Mouse (Mus musculus) forebrain, embryonic 11.5 days (tissue): Measurements from ENCODE around the gene Gm45837. TPM values are rescaled to one million over a fixed set of nuclear protein-coding genes. Genes with fewer than 3 reads are reported as not detected.

ENCODE experiments used
- ATAC-seq: fragments of 200-750 bp; cut with Nextera tagmentation; replicated peaks from 2 replicates; pipeline ENCODE4 v1.8.0; 2017; ENCODE audit warnings: moderate TSS enrichment; ENCODE audit not compliant: low FRiP score
- DNase-seq: peaks from one replicate; pipeline ENCODE4 v3.0.0-alpha.2; 2017; ENCODE audit warnings: low spot score
- H3K27ac ChIP-seq: fragments of 300-500 bp; sonication (generic); 2 replicates; pipeline ENCODE4 v1.5.1; 2014; ENCODE audit warnings: low read depth, low read length
- H3K27me3 ChIP-seq: fragments of 300-500 bp; sonication (generic); 2 replicates; pipeline ENCODE4 v1.6.1; 2014; ENCODE audit warnings: mild to moderate bottlenecking, low read length, mixed read lengths; ENCODE audit not compliant: control insufficient read depth, insufficient read depth
- H3K36me3 ChIP-seq: fragments of 300-500 bp; sonication (generic); 2 replicates; pipeline ENCODE4 v1.6.1; 2014; ENCODE audit warnings: mild to moderate bottlenecking, low read length, moderate library complexity, mixed read lengths; ENCODE audit not compliant: control insufficient read depth, insufficient read depth
- H3K4me1 ChIP-seq: fragments of 300-500 bp; sonication (generic); replicated peaks from 2 replicates; pipeline ENCODE4 v1.6.1; 2014; ENCODE audit warnings: low read length, mixed read lengths; ENCODE audit not compliant: control insufficient read depth, insufficient read depth
- H3K4me2 ChIP-seq: fragments of 300-500 bp; sonication (generic); 2 replicates; pipeline ENCODE4 v1.6.1; 2014; ENCODE audit warnings: low read depth, mild to moderate bottlenecking, low read length, moderate library complexity, mixed read lengths; ENCODE audit not compliant: severe bottlenecking
- H3K4me3 ChIP-seq: fragments of 300-500 bp; sonication (generic); 2 replicates; pipeline ENCODE4 v1.5.1; 2014; ENCODE audit warnings: low read depth, low read length
- H3K9ac ChIP-seq: fragments of 300-500 bp; sonication (generic); 2 replicates; pipeline ENCODE4 v1.6.1; 2014; ENCODE audit warnings: low read length
- H3K9me3 ChIP-seq: fragments of 300-500 bp; sonication (generic); 2 replicates; pipeline ENCODE4 v1.6.1; 2016; ENCODE audit warnings: low read length, mixed read lengths; ENCODE audit not compliant: control insufficient read depth
- WGBS: fragments of 180-500 bp; shearing (Covaris S2); extraction: QIAGEN DNeasy Blood & Tissue Kit; methylation state at CpG from one replicate; pipeline ENCODE4 v1.1.7; 2014; 5-methylcytosine and 5-hydroxymethylcytosine counted together
- polyA plus RNA-seq: library from polyadenylated mRNA; unstranded; fragments of >200 nt; fragmentation: Nextera tagmentation; extraction: Ambion mirVana; gene quantifications from 2 replicates; pipeline ENCODE4 v1.2.1, GENCODE M21; 2014

Gm45837 gene
- polyA plus RNA-seq, 1 experiment from 2014 or later, result not detected

DNA sequence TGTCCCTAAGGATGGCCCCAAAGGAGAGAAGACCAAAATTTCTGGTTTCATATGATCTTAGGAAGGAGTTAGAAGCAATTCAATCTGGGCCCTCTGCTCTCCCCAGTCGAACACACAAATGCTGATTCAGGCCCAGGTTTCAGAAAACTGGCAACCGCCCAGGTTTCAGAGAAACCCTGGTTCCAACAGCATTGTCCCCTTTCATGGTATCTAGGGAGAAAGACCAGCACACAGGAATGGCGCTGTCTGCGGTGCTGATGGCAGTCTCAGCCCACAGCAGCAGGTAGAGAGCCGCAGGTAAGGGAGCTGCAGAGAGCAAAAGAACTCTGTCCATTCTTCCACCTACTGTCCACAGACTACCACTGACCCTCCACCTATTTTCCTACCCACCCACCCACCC, 66.5 kb downstream of the Gm45837 start:
- ATAC-seq (no peak), DNase-seq (no peak)
- Histone ChIP-seq H3K36me3 (no peaks in the 10 kb centered on the region), H3K9me3 (no peaks in the 10 kb centered on the region), H3K27me3 (no peaks in the 10 kb centered on the region), H3K4me3 (no peak overlapping the region), H3K27ac (no peak overlapping the region), H3K4me1 (no peaks in the 10 kb centered on the region), H3K9ac (no peak overlapping the region), H3K4me2 (no peak overlapping the region)
- 46% methylated on average over 5 of the region's 5 CpGs for WGBS

GRCm38 (mm10) chr7:101478099-101478498, 67.4 kb downstream of the Gm45837 start:
- ATAC-seq (no peak), DNase-seq (no peak)
- no peak overlapping the region for H3K4me3 ChIP-seq
- no peaks in the 10 kb centered on the region for H3K36me3 ChIP-seq
- 83% methylated on average over 5 of the region's 5 CpGs for WGBS
- no peaks in the 10 kb centered on the region for H3K9me3 ChIP-seq
- H3K4me1 ChIP-seq, result no peaks in the 10 kb centered on the region
- no peaks in the 10 kb centered on the region for H3K27me3 ChIP-seq
- H3K9ac ChIP-seq, result no peak overlapping the region
- H3K4me2 ChIP-seq, result no peak overlapping the region
- H3K27ac ChIP-seq, result no peak overlapping the region

DNA sequence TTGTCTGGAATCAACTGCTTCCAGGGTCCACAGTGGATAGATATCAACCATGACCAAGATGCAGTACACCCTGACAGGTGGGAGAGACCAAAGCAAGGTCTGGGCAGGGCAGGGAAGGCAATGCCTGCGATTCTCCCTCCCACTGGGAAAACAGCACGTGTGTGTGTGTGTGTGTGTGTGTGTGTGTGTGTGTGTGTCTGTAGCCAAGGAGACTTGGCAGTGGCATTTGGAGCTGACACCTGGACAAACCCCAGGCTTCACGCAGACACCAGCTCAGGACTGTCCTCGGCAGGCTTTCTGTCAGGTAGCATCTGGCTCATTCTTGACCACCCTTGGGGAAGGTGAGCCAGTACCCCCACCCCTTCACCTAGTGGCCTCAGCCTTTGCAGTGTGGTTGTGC, 69.2 kb downstream of the Gm45837 start:
- ATAC-seq (no peak), DNase-seq (no peak)
- 75% methylated on average over 4 of the region's 4 CpGs for WGBS
- no peaks in the 10 kb centered on the region for H3K9me3 ChIP-seq
- no peak overlapping the region for H3K27ac ChIP-seq
- no peak overlapping the region for H3K4me2 ChIP-seq
- H3K9ac ChIP-seq, result no peak overlapping the region
- H3K36me3 ChIP-seq, result no peaks in the 10 kb centered on the region
- no peak overlapping the region for H3K4me3 ChIP-seq
- H3K4me1 ChIP-seq, result no peaks in the 10 kb centered on the region
- H3K27me3 ChIP-seq, result no peaks in the 10 kb centered on the region

- H3K4me1 ChIP-seq, result no peaks in the 10 kb centered on the region
- H3K4me2 ChIP-seq, result no peak overlapping the region
- H3K36me3 ChIP-seq, result no peaks in the 10 kb centered on the region
- no peak for DNase-seq
- no peak overlapping the region for H3K27ac ChIP-seq
- no peak for ATAC-seq
- H3K4me3 ChIP-seq, result no peak overlapping the region
- no peaks in the 10 kb centered on the region for H3K27me3 ChIP-seq
- WGBS, result 61% methylated on average over 6 of the region's 6 CpGs
- no peak overlapping the region for H3K9ac ChIP-seq
- H3K9me3 ChIP-seq, result no peaks in the 10 kb centered on the region
Observed at GRCm38 (mm10) chr7:101480671-101481070, 70.0 kb downstream of the Gm45837 start.

DNA sequence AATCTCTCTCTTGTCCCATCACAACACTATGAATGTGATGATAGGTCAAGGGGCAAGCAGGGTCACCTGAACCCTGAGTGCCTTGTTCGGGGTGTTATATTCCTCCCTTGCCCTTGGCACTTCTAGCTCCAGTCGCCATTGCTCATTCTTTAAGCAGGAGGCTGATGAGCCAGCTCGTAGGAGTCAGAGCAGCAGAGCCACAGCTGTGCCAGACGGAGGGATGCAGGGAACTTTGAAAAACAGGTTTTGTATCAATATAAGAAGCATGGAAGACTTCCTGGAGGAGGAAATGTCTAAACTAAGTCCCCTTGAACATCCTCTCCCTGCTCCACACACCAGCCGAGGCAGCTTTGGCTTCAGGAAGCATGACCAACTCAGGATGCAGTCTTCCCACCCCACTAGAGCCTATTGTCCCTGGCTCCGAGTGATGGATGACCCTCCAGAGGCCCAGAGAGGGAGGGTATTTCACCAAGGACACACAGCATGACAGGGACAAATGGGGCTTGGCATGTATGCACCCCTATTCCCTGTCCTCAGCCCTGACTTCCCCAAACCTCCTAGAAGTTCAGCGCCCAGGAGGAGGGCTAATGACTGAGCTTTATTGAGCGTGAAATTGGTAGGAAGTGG, 71.3 kb downstream of the Gm45837 start:
- H3K36me3 ChIP-seq, result no peaks in the 10 kb centered on the region
- H3K27me3 ChIP-seq, result no peaks in the 10 kb centered on the region
- no peak overlapping the region for H3K4me2 ChIP-seq
- DNase-seq, result no peak
- no peak overlapping the region for H3K27ac ChIP-seq
- ATAC-seq, result no peak
- no peaks in the 10 kb centered on the region for H3K4me1 ChIP-seq
- WGBS, result 65% methylated on average over 8 of the region's 8 CpGs
- no peak overlapping the region for H3K4me3 ChIP-seq
- no peaks in the 10 kb centered on the region for H3K9me3 ChIP-seq
- no peak overlapping the region for H3K9ac ChIP-seq

DNA sequence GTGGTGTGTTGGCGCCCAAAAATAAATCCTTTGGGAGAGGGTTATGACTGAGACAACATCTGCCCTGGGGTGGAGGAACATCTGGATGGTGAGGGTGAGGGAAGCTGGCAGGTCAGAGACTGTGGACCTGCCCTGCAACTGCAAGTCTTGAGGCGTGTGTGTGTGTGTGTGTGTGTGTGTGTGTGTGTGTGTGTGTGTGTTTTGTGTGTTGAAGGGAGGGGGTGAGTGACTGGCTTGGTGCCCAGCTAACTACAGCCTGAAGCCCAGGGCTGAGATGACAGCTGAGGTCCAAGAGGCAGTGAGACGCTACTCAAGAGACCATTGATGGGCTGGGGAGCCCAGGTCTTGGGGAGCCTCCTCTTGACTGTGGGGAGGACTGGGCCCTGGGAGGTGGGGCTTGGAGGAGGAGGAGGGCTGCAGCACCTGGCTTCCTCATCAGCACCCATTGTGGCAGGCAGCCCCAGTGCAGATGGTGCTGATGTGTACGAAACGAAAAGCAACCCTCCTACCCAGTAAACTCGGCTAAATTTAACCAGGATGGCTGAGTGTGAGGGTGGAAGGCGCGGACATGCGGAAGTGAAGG, 71.9 kb downstream of the Gm45837 start:
- Histone ChIP-seq H3K4me1 (no peaks in the 10 kb centered on the region), H3K27me3 (no peaks in the 10 kb centered on the region), H3K27ac (no peak overlapping the region), H3K4me3 (no peak overlapping the region), H3K4me2 (no peak overlapping the region), H3K9me3 (no peaks in the 10 kb centered on the region), H3K36me3 (no peaks in the 10 kb centered on the region), H3K9ac (no peak overlapping the region)
- ATAC-seq, result no peak
- DNase-seq, result no peak
- whole genome bisulfite sequencing, result 83% methylated on average over 9 of the region's 9 CpGs

DNA sequence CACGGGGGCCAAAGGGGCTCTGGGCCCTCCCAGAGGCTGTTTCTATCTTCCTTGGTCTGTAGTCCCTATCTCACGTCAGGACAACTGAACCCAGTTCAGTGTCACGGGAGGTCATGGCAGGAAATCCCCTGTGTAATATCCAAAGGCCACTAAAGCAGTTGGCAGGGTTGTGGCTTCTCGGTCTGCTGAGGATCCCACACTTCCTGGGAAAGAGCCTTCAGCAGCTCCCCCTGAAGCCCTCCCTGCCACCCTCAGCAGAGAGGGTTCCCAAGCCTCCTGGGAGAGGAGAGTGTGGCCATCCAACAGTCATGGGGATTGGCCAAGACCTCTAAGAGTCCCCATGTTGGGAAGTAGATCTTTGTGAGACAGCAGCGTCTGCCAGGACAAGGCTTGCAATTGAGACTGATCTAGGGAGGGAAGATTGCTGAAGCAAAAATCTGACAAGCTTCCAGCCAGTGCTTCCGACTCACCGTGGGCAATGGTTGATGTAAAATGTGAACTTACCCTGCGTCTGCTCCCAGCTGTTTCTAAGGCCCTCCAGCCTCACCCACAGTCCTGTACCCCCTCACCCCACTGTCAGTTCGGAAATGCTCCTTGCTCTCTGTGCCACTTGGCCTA, 72.9 kb downstream of the Gm45837 start:
- 80% methylated on average over 9 of the region's 9 CpGs for WGBS
- Histone ChIP-seq H3K9me3 (no peaks in the 10 kb centered on the region), H3K4me2 (no peak overlapping the region), H3K27ac (no peak overlapping the region), H3K4me3 (no peak overlapping the region), H3K4me1 (no peaks in the 10 kb centered on the region), H3K27me3 (no peaks in the 10 kb centered on the region), H3K9ac (no peak overlapping the region), H3K36me3 (no peaks in the 10 kb centered on the region)
- no peak for ATAC-seq
- DNase-seq, result no peak

DNA sequence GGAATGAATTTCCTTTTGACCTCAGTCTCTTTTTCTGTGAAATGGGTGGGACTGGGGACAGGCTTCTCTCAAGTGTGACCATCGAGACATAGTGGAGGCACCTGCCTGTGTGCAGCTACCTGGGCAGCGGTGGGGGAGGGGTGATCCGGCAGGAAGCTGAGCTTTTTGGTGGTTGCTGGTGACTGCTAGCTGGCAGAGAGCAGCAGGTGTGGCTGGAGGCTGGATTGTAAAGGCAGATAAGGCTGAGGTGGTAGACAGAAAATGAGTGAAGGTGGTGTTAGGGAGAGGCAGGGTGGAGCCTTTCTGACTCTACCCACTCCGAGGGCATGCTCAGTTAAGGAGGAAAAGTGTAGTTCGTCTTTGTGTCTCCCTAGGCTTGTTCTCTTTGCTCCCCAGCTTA, 76.4 kb downstream of the Gm45837 start:
- no peaks in the 10 kb centered on the region for H3K9me3 ChIP-seq
- no peaks in the 10 kb centered on the region for H3K36me3 ChIP-seq
- no peak overlapping the region for H3K9ac ChIP-seq
- no peak for ATAC-seq
- no peak overlapping the region for H3K27ac ChIP-seq
- H3K4me1 ChIP-seq, result no peaks in the 10 kb centered on the region
- H3K4me2 ChIP-seq, result no peak overlapping the region
- no peaks in the 10 kb centered on the region for H3K27me3 ChIP-seq
- DNase-seq, result no peak
- no peak overlapping the region for H3K4me3 ChIP-seq
- WGBS, result 70% methylated on average over 5 of the region's 5 CpGs

DNA sequence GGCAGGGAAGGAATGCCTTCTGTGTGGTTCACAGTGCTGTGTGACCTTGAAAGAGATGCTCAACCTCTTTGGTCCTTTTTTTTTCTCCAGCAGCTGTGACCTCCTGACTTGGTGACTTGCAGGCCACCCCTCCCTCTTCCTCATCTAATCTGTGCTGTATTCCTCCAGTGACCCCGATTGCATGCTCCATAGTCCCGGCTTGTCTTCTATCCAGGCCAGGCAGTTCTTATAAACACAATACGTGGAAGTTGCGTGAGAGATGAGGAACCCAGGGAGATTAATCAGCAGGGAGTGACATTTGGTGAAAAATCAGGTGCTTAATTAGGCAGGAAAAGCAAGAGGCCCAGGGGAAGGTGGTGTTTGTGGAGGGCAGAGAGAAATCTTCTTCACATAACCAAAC, 80.3 kb downstream of the Gm45837 start:
- Histone ChIP-seq H3K4me3 (no peak overlapping the region), H3K9ac (no peak overlapping the region), H3K36me3 (no peaks in the 10 kb centered on the region), H3K27me3 (no peaks in the 10 kb centered on the region), H3K4me1 (no peaks in the 10 kb centered on the region), H3K27ac (no peak overlapping the region), H3K9me3 (no peaks in the 10 kb centered on the region), H3K4me2 (no peak overlapping the region)
- no peak for DNase-seq
- no peak for ATAC-seq
- 52% methylated on average over 4 of the region's 4 CpGs for WGBS
